ENCODE assay signal across 8 mouse cellular contexts in the genomic region with DNA sequence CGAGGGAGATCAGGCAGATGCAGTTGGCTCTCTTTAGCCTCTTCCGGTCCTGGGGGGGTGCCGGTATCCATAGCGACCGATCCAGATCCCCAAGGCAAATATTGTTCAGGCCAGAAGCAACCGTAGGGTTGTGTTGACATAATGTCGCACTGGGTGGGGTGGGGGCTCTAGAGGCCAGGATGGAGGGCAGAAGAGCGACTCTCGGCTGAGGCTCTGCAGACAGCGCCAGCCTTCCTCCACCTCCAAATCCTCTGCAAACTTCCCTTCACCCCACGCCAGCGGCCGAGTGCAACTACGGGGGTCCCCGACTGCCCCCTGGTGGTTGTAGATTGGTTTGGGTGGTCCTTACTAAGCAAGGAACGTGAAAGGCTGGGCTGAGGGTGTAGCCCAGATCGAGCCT. TPM values are rescaled to one million over a fixed set of nuclear protein-coding genes. Genes with fewer than 3 reads are reported as not detected.
DNase-seq lines count a peak whose midpoint lies in the region; ATAC-seq lines count a peak whose summit lies in the region.

No protein-coding gene starts in this region.

- peak overlapping the region; percentile 45 for H3K9ac ChIP-seq in embryonic facial prominence, embryonic 11.5 days (replicated peaks; ENCODE audit: low read length)
- H3K9ac ChIP-seq in limb, embryonic 13.5 days = peak overlapping the region; percentile 58; the same call in 1 of the 2 replicates
- no peak overlapping the region; the same call in 1 of the 2 replicates for H3K9ac ChIP-seq in midbrain, embryonic 14.5 days (replicated peaks; ENCODE audit: low read length)

- no peaks in the 10 kb centered on the region for H3K9me3 ChIP-seq in embryonic facial prominence, embryonic 11.5 days (replicated peaks; ENCODE audit: control insufficient read depth, low read length)
- H3K9me3 ChIP-seq in limb, embryonic 13.5 days = no peaks in the 10 kb centered on the region
- H3K9me3 ChIP-seq in midbrain, embryonic 14.5 days (ENCODE audit: control insufficient read depth, low read length) = no peaks in the 10 kb centered on the region

- H3K27me3 ChIP-seq in embryonic facial prominence, embryonic 11.5 days (ENCODE audit: control insufficient read depth, insufficient read depth, low read length) = peaks cover 23% of the 10 kb centered on the region
- H3K27me3 ChIP-seq in limb, embryonic 13.5 days = peaks cover 53% of the 10 kb centered on the region
- H3K27me3 ChIP-seq in midbrain, embryonic 14.5 days (ENCODE audit: control insufficient read depth, insufficient read depth, low read length) = peaks cover 8% of the 10 kb centered on the region; the same call in 1 of the 2 replicates

- DNase-seq in adrenal gland, adult (ENCODE audit: inconsistent age in 2 of 2, low spot score in 1 of 2) = peak; percentile 72 to 89
- no peak for DNase-seq in adrenal gland, adult 8-10 months
- DNase-seq in embryonic facial prominence, embryonic 11.5 days (ENCODE audit: low spot score) = peak; percentile 94
- peak; percentile 81 to 92 for DNase-seq in heart, adult 18-20 months
- DNase-seq in kidney, adult 18-20 months = peak; percentile 78
- peak; percentile 93 for DNase-seq in midbrain, embryonic 14.5 days
- peak; percentile 57 to 86 for DNase-seq in spleen, postnatal 10 days (ENCODE audit: low spot score in 2 of 2)

- peak overlapping the region; percentile 17; the same call in 1 of the 2 replicates for H3K4me3 ChIP-seq in embryonic facial prominence, embryonic 11.5 days (ENCODE audit: low read depth, low read length)
- H3K4me3 ChIP-seq in limb, embryonic 13.5 days = peak overlapping the region; percentile 38
- H3K4me3 ChIP-seq in midbrain, embryonic 14.5 days (replicated peaks; ENCODE audit: low read depth, low read length) = peak overlapping the region; percentile 17

- no peaks in the 10 kb centered on the region; the same call in 1 of the 2 replicates for H3K4me1 ChIP-seq in embryonic facial prominence, embryonic 11.5 days (ENCODE audit: control insufficient read depth, insufficient read depth, low read length)
- H3K4me1 ChIP-seq in limb, embryonic 13.5 days = peaks cover 11% of the 10 kb centered on the region
- H3K4me1 ChIP-seq in midbrain, embryonic 14.5 days (ENCODE audit: control insufficient read depth, insufficient read depth, low read length) = peaks cover 15% of the 10 kb centered on the region

- ATAC-seq in embryonic facial prominence, embryonic 11.5 days (replicated peaks; ENCODE audit: insufficient number of reproducible peaks, low FRiP score, low TSS enrichment, low read depth) = peak; percentile 31; the same call in 1 of the 2 replicates
- peak; percentile 75 for ATAC-seq in limb, embryonic 13.5 days (ENCODE audit: low FRiP score, low read depth)
- ATAC-seq in midbrain, embryonic 14.5 days (ENCODE audit: low FRiP score, low TSS enrichment) = no peak

- WGBS in embryonic facial prominence, embryonic 11.5 days = 3% methylated on average over 17 of the region's 17 CpGs
- WGBS in limb, embryonic 13.5 days = 5% methylated on average over 17 of the region's 17 CpGs
- WGBS in midbrain, embryonic 14.5 days = 2% methylated on average over 17 of the region's 17 CpGs

- H3K4me2 ChIP-seq in embryonic facial prominence, embryonic 11.5 days (ENCODE audit: low read depth, low read length) = peak overlapping the region; percentile 60
- peak overlapping the region; percentile 65 for H3K4me2 ChIP-seq in limb, embryonic 13.5 days (replicated peaks)
- H3K4me2 ChIP-seq in midbrain, embryonic 14.5 days (ENCODE audit: low read length) = peak overlapping the region; percentile 41

- no peaks in the 10 kb centered on the region for H3K36me3 ChIP-seq in embryonic facial prominence, embryonic 11.5 days (replicated peaks; ENCODE audit: control insufficient read depth, insufficient read depth, low read depth, low read length)
- H3K36me3 ChIP-seq in limb, embryonic 13.5 days = no peaks in the 10 kb centered on the region
- H3K36me3 ChIP-seq in midbrain, embryonic 14.5 days (ENCODE audit: control insufficient read depth, insufficient read depth, low read length) = no peaks in the 10 kb centered on the region

- no peak overlapping the region for H3K27ac ChIP-seq in embryonic facial prominence, embryonic 11.5 days (replicated peaks; ENCODE audit: low read depth, low read length)
- no peak overlapping the region for H3K27ac ChIP-seq in limb, embryonic 13.5 days
- H3K27ac ChIP-seq in midbrain, embryonic 14.5 days (replicated peaks; ENCODE audit: low read depth, low read length) = no peak overlapping the region

RNA-seq across cellular contexts. Expression of a gene that starts 3.3 kb away (rescaled TPM):
- total RNA-seq in adrenal gland, adult 8-10 months (2022) = 10 to 100 TPM; 56.2 to 79.2 (median 69.6) TPM
- 2.1 and 2.3 TPM in 2 replicates for polyA plus RNA-seq in embryonic facial prominence, embryonic 11.5 days (2014; fragmentation: Nextera tagmentation; extraction: Ambion mirVana)
- 10 to 100 TPM; 36.7 to 38.7 TPM for total RNA-seq in heart, adult 18-20 months (2021)
- polyA plus RNA-seq in limb, embryonic 13.5 days (2015; fragmentation: Nextera tagmentation; extraction: Ambion mirVana) = 5.2 and 5.5 TPM in 2 replicates
- polyA plus RNA-seq in midbrain, embryonic 14.5 days (2014; fragmentation: Nextera tagmentation; extraction: Ambion mirVana) = 2.6 and 9.3 TPM in 2 replicates

RNA-seq across cellular contexts. Expression of a gene that starts 6.9 kb away (rescaled TPM):
- total RNA-seq in adrenal gland, adult 8-10 months (2022) = 1 to 10 TPM in 1 of 4 experiments, under 1 TPM in 3; 0.17 to 1.5 (median 0.64) TPM
- 0.15 and 0.77 TPM in 2 replicates for polyA plus RNA-seq in embryonic facial prominence, embryonic 11.5 days (2014; fragmentation: Nextera tagmentation; extraction: Ambion mirVana)
- under 1 TPM in 1 of 2 experiments, not detected in 1; 0.13 TPM for total RNA-seq in heart, adult 18-20 months (2021)
- 0.29 and 0.41 TPM in 2 replicates for polyA plus RNA-seq in limb, embryonic 13.5 days (2015; fragmentation: Nextera tagmentation; extraction: Ambion mirVana)
- 2.6 and 3.1 TPM in 2 replicates for polyA plus RNA-seq in midbrain, embryonic 14.5 days (2014; fragmentation: Nextera tagmentation; extraction: Ambion mirVana)

RNA-seq across cellular contexts. Expression of a gene that starts 23.4 kb away (rescaled TPM):
- total RNA-seq in adrenal gland, adult 8-10 months (2022) = 10 to 100 TPM; 86.1 to 97.7 (median 92.4) TPM
- polyA plus RNA-seq in embryonic facial prominence, embryonic 11.5 days (2014; fragmentation: Nextera tagmentation; extraction: Ambion mirVana) = 157 and 171 TPM in 2 replicates
- 10 to 100 TPM; 60.8 to 61.3 TPM for total RNA-seq in heart, adult 18-20 months (2021)
- 146 and 149 TPM in 2 replicates for polyA plus RNA-seq in limb, embryonic 13.5 days (2015; fragmentation: Nextera tagmentation; extraction: Ambion mirVana)
- polyA plus RNA-seq in midbrain, embryonic 14.5 days (2014; fragmentation: Nextera tagmentation; extraction: Ambion mirVana) = 112 and 130 TPM in 2 replicates

RNA-seq across cellular contexts. Expression of a gene that starts 23.8 kb away (rescaled TPM):
- 10 to 100 TPM; 18.0 to 24.0 (median 23.9) TPM for total RNA-seq in adrenal gland, adult 8-10 months (2022)
- polyA plus RNA-seq in embryonic facial prominence, embryonic 11.5 days (2014; fragmentation: Nextera tagmentation; extraction: Ambion mirVana) = 9.4 and 9.7 TPM in 2 replicates
- 1 to 10 TPM; 4.0 to 4.2 TPM for total RNA-seq in heart, adult 18-20 months (2021)
- 17.1 and 18.1 TPM in 2 replicates for polyA plus RNA-seq in limb, embryonic 13.5 days (2015; fragmentation: Nextera tagmentation; extraction: Ambion mirVana)
- polyA plus RNA-seq in midbrain, embryonic 14.5 days (2014; fragmentation: Nextera tagmentation; extraction: Ambion mirVana) = 18.5 and 20.0 TPM in 2 replicates

RNA-seq across cellular contexts. Expression of a gene that starts 39.5 kb away (rescaled TPM):
- total RNA-seq in adrenal gland, adult 8-10 months (2022) = 10 to 100 TPM in 2 of 4 experiments, 1 to 10 TPM in 2; 5.7 to 15.2 (median 8.2) TPM
- polyA plus RNA-seq in embryonic facial prominence, embryonic 11.5 days (2014; fragmentation: Nextera tagmentation; extraction: Ambion mirVana) = 1.4 and 1.8 TPM in 2 replicates
- 1 to 10 TPM; 5.5 to 7.1 TPM for total RNA-seq in heart, adult 18-20 months (2021)
- 4.6 and 6.2 TPM in 2 replicates for polyA plus RNA-seq in limb, embryonic 13.5 days (2015; fragmentation: Nextera tagmentation; extraction: Ambion mirVana)
- polyA plus RNA-seq in midbrain, embryonic 14.5 days (2014; fragmentation: Nextera tagmentation; extraction: Ambion mirVana) = 1.8 and 2.5 TPM in 2 replicates
